Comparison of ENCODE assay signal across 8 mouse cellular contexts in the genomic region with DNA sequence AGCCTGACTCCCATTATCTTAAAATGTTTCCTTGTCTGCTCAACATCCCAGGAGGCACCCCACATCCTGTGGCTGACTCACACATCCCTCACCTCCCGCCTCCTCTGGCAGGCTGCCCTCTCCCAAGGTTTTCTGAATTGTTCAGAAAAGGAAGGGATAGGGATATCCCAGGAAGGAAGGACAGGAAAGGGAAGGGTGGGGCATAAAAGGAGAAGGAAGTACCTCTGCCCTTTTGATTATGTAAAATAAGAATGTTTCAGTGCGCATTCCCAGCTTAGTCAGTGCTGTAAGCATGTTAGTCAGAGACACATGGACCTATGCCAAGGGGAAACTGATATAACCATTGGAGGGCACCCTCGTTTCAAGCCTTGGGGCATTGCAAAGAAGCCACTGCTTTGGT.
A peak's percentile ranks its signal among the peaks of the same experiment; 100 is the strongest.
DNase-seq lines count a peak whose midpoint lies in the region; ATAC-seq and TF ChIP-seq lines count a peak whose summit lies in the region.

No protein-coding gene starts in this region.

- H3K4me3 ChIP-seq in liver, embryonic 15.5 days (replicated peaks), result no peak overlapping the region
- H3K4me3 ChIP-seq in forebrain, postnatal 0 days (ENCODE audit: low read depth, low read length), result no peak overlapping the region

- DNase-seq in right cerebral cortex, adult 18-20 months, result peak; percentile 19
- DNase-seq in right cerebral cortex, postnatal 36 days (ENCODE audit: low spot score in 2 of 2), result no peak
- peak; percentile 61 for DNase-seq in gastrocnemius, adult 18-20 months (ENCODE audit: low spot score)
- peak; percentile 89 for DNase-seq in heart, postnatal 4 days
- peak; percentile 63 for DNase-seq in testis, postnatal 10 days (ENCODE audit: low spot score)
- no peak for DNase-seq in forebrain, postnatal 0 days

- no peak overlapping the region for H3K4me2 ChIP-seq in liver, embryonic 15.5 days
- no peak overlapping the region for H3K4me2 ChIP-seq in forebrain, postnatal 0 days (ENCODE audit: low read depth)

- WGBS in liver, embryonic 15.5 days (ENCODE audit: insufficient replicate concordance), result 25% methylated on average over 3 of the region's 3 CpGs
- WGBS in forebrain, postnatal 0 days, result 73% methylated on average over 3 of the region's 3 CpGs

- H3K4me1 ChIP-seq in liver, embryonic 15.5 days (replicated peaks), result no peaks in the 10 kb centered on the region
- no peaks in the 10 kb centered on the region for H3K4me1 ChIP-seq in forebrain, postnatal 0 days (ENCODE audit: insufficient read depth)

- no peaks in the 10 kb centered on the region for H3K9me3 ChIP-seq in liver, embryonic 15.5 days (replicated peaks)
- no peaks in the 10 kb centered on the region for H3K9me3 ChIP-seq in forebrain, postnatal 0 days (ENCODE audit: low read length)

- no peaks in the 10 kb centered on the region for H3K36me3 ChIP-seq in liver, embryonic 15.5 days (replicated peaks)
- H3K36me3 ChIP-seq in forebrain, postnatal 0 days (ENCODE audit: insufficient read depth), result no peaks in the 10 kb centered on the region

- peak; percentile 64 for ATAC-seq in liver, embryonic 15.5 days (ENCODE audit: insufficient read depth)
- no peak for ATAC-seq in forebrain, postnatal 0 days
- ATAC-seq in megakaryocyte-erythroid progenitor cell, adult 5-6 weeks (replicated peaks; ENCODE audit: low FRiP score, low TSS enrichment, poor library complexity, severe bottlenecking), result no peak

- TF ChIP-seq CTCF in forebrain, postnatal 0 days (IDR thresholded peaks at IDR 0.05; ENCODE audit: low read depth), result no peak

- no peaks in the 10 kb centered on the region for H3K27me3 ChIP-seq in liver, embryonic 15.5 days
- H3K27me3 ChIP-seq in forebrain, postnatal 0 days (ENCODE audit: insufficient read depth, low read length), result no peaks in the 10 kb centered on the region

- no peak overlapping the region for H3K27ac ChIP-seq in liver, embryonic 15.5 days (replicated peaks)
- H3K27ac ChIP-seq in forebrain, postnatal 0 days (ENCODE audit: low read depth, low read length), result no peak overlapping the region

- no peak overlapping the region for H3K9ac ChIP-seq in liver, embryonic 15.5 days
- no peak overlapping the region for H3K9ac ChIP-seq in forebrain, postnatal 0 days

Comparison
In these comparisons a context has a peak if more than half of its experiments do, and no peak if none do; other contexts are left out.
1. DNase-seq: peak in right cerebral cortex, adult 18-20 months (single experiment), gastrocnemius, adult 18-20 months (single experiment), heart, postnatal 4 days (single experiment) and testis, postnatal 10 days (single experiment); none in right cerebral cortex, postnatal 36 days (0 of 2) and forebrain, postnatal 0 days (single experiment).